Mouse (Mus musculus) neutrophil, adult 65 days (primary cell): Measurements from ENCODE around the gene Utp15. TPM values are rescaled to one million over a fixed set of nuclear protein-coding genes. Genes with fewer than 3 reads are reported as not detected.

Source experiments
- total RNA-seq: library from RNA; stranded (reverse); gene quantifications from 2 replicates; pipeline ENCODE4 v1.2.4, GENCODE M21; 2023

The Utp15 gene
- 20.8 and 29.7 TPM in 2 replicates for total RNA-seq

DNA sequence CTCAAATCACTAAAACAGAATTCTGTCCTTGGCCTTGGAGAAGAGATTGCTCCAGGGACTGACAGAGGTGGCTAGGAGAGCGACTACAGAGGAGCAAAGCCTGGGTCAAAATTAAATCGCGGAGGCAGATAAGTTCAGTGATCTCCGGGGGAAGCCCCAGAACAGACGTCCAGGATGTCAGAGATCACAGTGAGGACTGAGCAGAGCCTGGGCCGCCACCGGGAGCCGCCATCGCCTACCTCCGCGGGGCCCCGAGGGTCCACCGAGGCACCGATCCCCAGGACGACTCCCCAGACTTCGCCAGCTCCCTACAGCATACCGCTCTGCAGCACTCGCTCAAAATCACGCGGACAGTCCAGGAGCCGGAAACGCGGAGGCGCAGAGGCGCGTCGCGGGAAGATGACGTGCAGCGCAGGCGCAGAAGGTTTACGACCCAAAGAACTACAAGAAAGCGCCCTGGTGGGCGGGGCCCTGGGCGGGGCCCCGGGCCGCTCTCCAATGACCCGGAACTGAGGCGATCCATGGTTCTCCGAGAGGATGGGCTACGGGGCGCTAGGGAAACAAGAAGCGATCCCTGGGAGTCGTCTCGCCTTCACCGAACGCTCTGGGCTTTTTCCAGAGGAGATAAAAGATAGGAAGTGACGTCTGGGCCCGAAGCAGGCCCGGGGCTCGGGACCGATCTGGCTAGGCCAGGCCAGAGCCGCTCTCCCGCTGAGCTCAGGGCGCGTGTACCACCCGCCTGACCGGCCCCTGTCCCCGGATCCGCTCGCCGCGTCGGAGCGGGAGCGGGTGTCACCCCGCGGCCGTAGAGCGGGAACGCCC, at the start of gene Utp15, which contains the start of gene Ankra2:
Utp15 (minus strand) TSS at position 406 of the 822 bp plus-strand sequence.
Ankra2 (plus strand) TSS at position 439 of the 822 bp plus-strand sequence.

DNA sequence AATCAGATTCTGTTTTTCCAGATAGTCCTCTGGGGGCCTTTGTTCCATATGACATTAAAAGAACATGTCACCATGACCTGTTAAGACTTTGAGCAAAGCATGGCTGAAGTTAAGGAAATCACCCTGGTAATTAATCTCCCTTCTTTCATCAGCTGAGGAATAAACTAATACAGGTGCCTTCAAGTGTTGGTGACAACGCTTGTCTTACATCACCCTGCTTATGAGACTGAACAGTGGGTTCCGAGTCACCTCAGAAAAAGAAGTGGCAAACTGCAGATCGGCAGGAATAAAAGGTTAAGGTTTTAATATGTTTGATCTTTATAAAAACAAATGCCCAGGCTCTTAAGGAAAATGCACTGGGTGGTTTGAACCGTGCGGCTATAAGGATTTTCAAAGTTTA, 16.8 kb upstream of the Utp15 start, which contains the start of gene Gm21976:
Gm21976 (plus strand) TSS at position 202 of the 400 bp plus-strand sequence.

DNA sequence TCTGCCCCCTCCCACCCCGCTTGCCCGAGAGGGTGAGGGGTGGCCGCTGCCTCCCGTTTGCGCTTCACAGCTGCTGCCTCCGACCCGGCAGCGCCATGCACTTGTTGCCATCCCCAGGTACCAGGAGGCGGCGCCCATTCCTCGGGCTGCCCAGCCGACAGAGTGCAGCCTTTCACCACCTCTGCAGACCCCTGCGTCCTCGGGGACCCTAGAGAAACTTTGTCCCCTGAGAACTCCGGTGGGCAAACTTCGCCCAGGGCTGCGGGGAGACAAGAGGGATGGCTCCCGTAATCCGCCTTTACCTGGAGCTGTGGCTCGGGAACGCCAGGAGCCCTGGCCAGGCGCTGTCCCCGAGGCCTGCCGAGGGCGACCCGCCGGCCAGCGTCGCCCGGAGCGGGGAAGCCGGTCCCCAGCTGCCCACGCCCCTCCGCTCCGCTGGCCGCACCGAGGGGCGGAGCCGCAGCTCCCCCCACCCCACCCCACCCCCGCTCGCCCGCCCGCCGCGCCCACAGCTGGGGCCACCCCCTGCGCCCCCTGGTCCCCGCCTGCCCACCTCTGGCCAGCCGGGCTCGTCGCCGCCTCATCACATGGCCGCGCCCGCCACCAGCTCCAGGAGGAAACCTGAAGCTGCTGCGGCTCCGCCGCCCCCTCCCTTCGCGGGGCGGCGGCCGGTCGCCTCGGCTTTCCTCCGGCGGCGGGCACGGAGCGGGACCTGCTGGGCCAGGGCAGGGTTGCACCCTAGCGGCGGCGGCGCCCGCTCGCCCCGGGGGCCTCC, 56.9 kb downstream of the Utp15 start, which contains the start of gene Arhgef28:
Arhgef28 (minus strand) TSS at position 669 of the 775 bp plus-strand sequence.

Other genes starting within 250 kb of the Utp15 start
- gene Arhgef28, start 56.6 kb downstream of the Utp15 start, total RNA-seq = 0.52 and 0.76 TPM in 2 replicates
- 23.8 and 26.4 TPM in 2 replicates for gene Ankra2, start within 50 bp of the Utp15 start, total RNA-seq
- gene Gm21976, start 16.8 kb upstream of the Utp15 start, total RNA-seq = not detected in 2 replicates
- gene Btf3, start 54.0 kb upstream of the Utp15 start, total RNA-seq = 237 and 254 TPM in 2 replicates
- gene Foxd1, start 91.2 kb upstream of the Utp15 start, total RNA-seq = not detected in 2 replicates
- gene Gm10320, start 229.0 kb upstream of the Utp15 start, total RNA-seq = not detected in 2 replicates